Mouse (Mus musculus): ENCODE results near the gene Spred2. TPM values are rescaled to one million over a fixed set of nuclear protein-coding genes. Genes with fewer than 3 reads are reported as not detected.

The Spred2 gene
- polyA plus RNA-seq, 1 experiment from 2014 or later, result 12.3 TPM

- no peak overlapping the region for H3K9ac ChIP-seq (ENCODE audit: low read depth, low read length)
- H3K4me3 ChIP-seq (ENCODE audit: low read length), result no peak overlapping the region
- peak overlapping the region; percentile 86; the same call in 1 of the 2 replicates for H3K27ac ChIP-seq (ENCODE audit: low read depth, low read length)
- H3K4me2 ChIP-seq (replicated peaks; ENCODE audit: low read depth, low read length), result no peak overlapping the region
- no peaks in the 10 kb centered on the region for H3K9me3 ChIP-seq (ENCODE audit: control insufficient read depth, low read length)
- ATAC-seq (ENCODE audit: low FRiP score, low TSS enrichment), result no peak
- 43% methylated on average over 5 of the region's 5 CpGs for WGBS
- no peaks in the 10 kb centered on the region for H3K36me3 ChIP-seq (ENCODE audit: control insufficient read depth, insufficient read depth, low read length)
- peaks cover 82% of the 10 kb centered on the region for H3K4me1 ChIP-seq (ENCODE audit: control insufficient read depth, insufficient read depth, low read length)
- no peaks in the 10 kb centered on the region for H3K27me3 ChIP-seq (ENCODE audit: control insufficient read depth, insufficient read depth, low read length)
Observed at GRCm38 (mm10) chr11:19988224-19988623, 64.0 kb downstream of the Spred2 start.

DNA sequence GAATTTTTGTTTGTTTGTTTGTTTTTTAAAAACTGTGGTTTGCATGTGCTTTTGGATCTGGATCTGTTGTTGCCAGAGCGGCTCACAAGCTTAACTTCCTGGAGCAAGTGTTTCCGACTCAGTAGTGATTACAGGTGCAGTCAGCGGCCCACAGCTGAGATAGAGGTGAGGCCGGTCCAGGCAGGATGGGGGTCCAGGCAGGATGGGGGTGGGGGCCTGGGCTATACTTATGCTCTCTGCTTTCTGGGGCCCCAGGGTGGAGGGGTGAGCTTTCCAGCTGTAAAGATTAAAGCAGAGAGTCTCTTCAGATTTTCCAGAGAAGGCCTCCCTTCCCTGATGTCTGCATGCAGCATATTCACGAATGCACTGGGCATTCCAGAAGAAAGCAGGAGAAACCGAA is 64.5 kb downstream of the Spred2 start:
- Histone ChIP-seq H3K9ac (ENCODE audit: low read depth, low read length) (no peak overlapping the region), H3K27ac (ENCODE audit: low read depth, low read length) (peak overlapping the region; percentile 30; the same call in 1 of the 2 replicates)
- 56% methylated on average over 6 of the region's 6 CpGs for WGBS

GRCm38 (mm10) chr11:19989141-19989910 is 65.2 kb downstream of the Spred2 start:
- no peak overlapping the region for H3K4me3 ChIP-seq (ENCODE audit: low read length)
- H3K4me2 ChIP-seq (replicated peaks; ENCODE audit: low read depth, low read length), result no peak overlapping the region
- no peaks in the 10 kb centered on the region for H3K9me3 ChIP-seq (ENCODE audit: control insufficient read depth, low read length)
- H3K27me3 ChIP-seq (ENCODE audit: control insufficient read depth, insufficient read depth, low read length), result no peaks in the 10 kb centered on the region
- H3K27ac ChIP-seq (ENCODE audit: low read depth, low read length), result no peak overlapping the region; the same call in 1 of the 2 replicates
- ATAC-seq (ENCODE audit: low FRiP score, low TSS enrichment), result no peak
- H3K4me1 ChIP-seq (ENCODE audit: control insufficient read depth, insufficient read depth, low read length), result peaks cover 74% of the 10 kb centered on the region
- 79% methylated on average over 13 of the region's 13 CpGs for WGBS
- no peak overlapping the region for H3K9ac ChIP-seq (ENCODE audit: low read depth, low read length)
- no peaks in the 10 kb centered on the region for H3K36me3 ChIP-seq (ENCODE audit: control insufficient read depth, insufficient read depth, low read length)

More for the DNA sequence above, 64.5 kb downstream of the Spred2 start:
- H3K4me2 ChIP-seq (replicated peaks; ENCODE audit: low read depth, low read length), result no peak overlapping the region
- no peaks in the 10 kb centered on the region for H3K36me3 ChIP-seq (ENCODE audit: control insufficient read depth, insufficient read depth, low read length)
- no peaks in the 10 kb centered on the region for H3K27me3 ChIP-seq (ENCODE audit: control insufficient read depth, insufficient read depth, low read length)
- H3K4me3 ChIP-seq (ENCODE audit: low read length), result no peak overlapping the region
- no peaks in the 10 kb centered on the region for H3K9me3 ChIP-seq (ENCODE audit: control insufficient read depth, low read length)
- no peak; the same call in 1 of the 2 replicates for ATAC-seq (ENCODE audit: low FRiP score, low TSS enrichment)
- H3K4me1 ChIP-seq (ENCODE audit: control insufficient read depth, insufficient read depth, low read length), result peaks cover 81% of the 10 kb centered on the region

GRCm38 (mm10) chr11:19990731-19991130 is 66.6 kb downstream of the Spred2 start:
- Histone ChIP-seq H3K4me3 (ENCODE audit: low read length) (no peak overlapping the region), H3K27ac (ENCODE audit: low read depth, low read length) (no peak overlapping the region), H3K4me1 (ENCODE audit: control insufficient read depth, insufficient read depth, low read length) (peaks cover 73% of the 10 kb centered on the region), H3K36me3 (ENCODE audit: control insufficient read depth, insufficient read depth, low read length) (no peaks in the 10 kb centered on the region), H3K27me3 (ENCODE audit: control insufficient read depth, insufficient read depth, low read length) (no peaks in the 10 kb centered on the region), H3K4me2 (replicated peaks; ENCODE audit: low read depth, low read length) (no peak overlapping the region), H3K9ac (ENCODE audit: low read depth, low read length) (no peak overlapping the region), H3K9me3 (ENCODE audit: control insufficient read depth, low read length) (no peaks in the 10 kb centered on the region)
- ATAC-seq (ENCODE audit: low FRiP score, low TSS enrichment), result no peak
- 52% methylated on average over 2 of the region's 2 CpGs for WGBS

GRCm38 (mm10) chr11:19991303-19991976 is 67.3 kb downstream of the Spred2 start:
- Histone ChIP-seq H3K4me1 (ENCODE audit: control insufficient read depth, insufficient read depth, low read length) (peaks cover 66% of the 10 kb centered on the region), H3K27me3 (ENCODE audit: control insufficient read depth, insufficient read depth, low read length) (no peaks in the 10 kb centered on the region), H3K36me3 (ENCODE audit: control insufficient read depth, insufficient read depth, low read length) (no peaks in the 10 kb centered on the region), H3K9ac (ENCODE audit: low read depth, low read length) (no peak overlapping the region), H3K4me2 (replicated peaks; ENCODE audit: low read depth, low read length) (no peak overlapping the region), H3K4me3 (ENCODE audit: low read length) (no peak overlapping the region), H3K27ac (ENCODE audit: low read depth, low read length) (peak overlapping the region; percentile 61; the same call in 1 of the 2 replicates), H3K9me3 (ENCODE audit: control insufficient read depth, low read length) (no peaks in the 10 kb centered on the region)
- 48% methylated on average over 12 of the region's 12 CpGs for WGBS
- ATAC-seq (ENCODE audit: low FRiP score, low TSS enrichment), result no peak

GRCm38 (mm10) chr11:19992341-19993281 is 68.4 kb downstream of the Spred2 start:
- no peak overlapping the region for H3K9ac ChIP-seq (ENCODE audit: low read depth, low read length)
- H3K27ac ChIP-seq (ENCODE audit: low read depth, low read length), result peak overlapping the region; percentile 11; the same call in 1 of the 2 replicates
- H3K4me3 ChIP-seq (ENCODE audit: low read length), result no peak overlapping the region
- no peaks in the 10 kb centered on the region for H3K36me3 ChIP-seq (ENCODE audit: control insufficient read depth, insufficient read depth, low read length)
- H3K27me3 ChIP-seq (ENCODE audit: control insufficient read depth, insufficient read depth, low read length), result no peaks in the 10 kb centered on the region
- ATAC-seq (ENCODE audit: low FRiP score, low TSS enrichment), result no peak
- H3K4me2 ChIP-seq (replicated peaks; ENCODE audit: low read depth, low read length), result no peak overlapping the region
- H3K4me1 ChIP-seq (ENCODE audit: control insufficient read depth, insufficient read depth, low read length), result peaks cover 60% of the 10 kb centered on the region
- WGBS, result 52% methylated on average over 14 of the region's 15 CpGs
- H3K9me3 ChIP-seq (ENCODE audit: control insufficient read depth, low read length), result no peaks in the 10 kb centered on the region

DNA sequence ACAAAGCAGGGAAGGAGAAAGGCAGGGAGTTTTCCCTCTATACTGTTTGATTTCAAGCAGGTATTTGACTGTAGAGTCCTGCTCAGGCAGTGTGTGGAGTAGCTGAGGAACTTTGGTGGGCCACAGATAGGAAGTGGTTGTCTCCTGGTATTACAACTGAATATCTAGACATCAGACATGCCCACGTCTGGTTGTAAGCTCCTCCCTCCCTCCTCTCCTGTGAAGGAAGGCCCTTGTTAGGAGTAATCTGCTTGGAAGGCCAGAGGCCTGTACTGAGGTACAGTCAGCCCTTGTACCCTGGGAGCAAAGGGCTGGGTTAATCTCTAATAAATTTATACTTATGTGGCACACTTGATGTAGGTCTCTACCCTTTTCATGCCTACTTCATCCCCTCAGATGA is 69.6 kb downstream of the Spred2 start:
- Histone ChIP-seq H3K9me3 (ENCODE audit: control insufficient read depth, low read length) (no peaks in the 10 kb centered on the region), H3K9ac (ENCODE audit: low read depth, low read length) (no peak overlapping the region), H3K4me3 (ENCODE audit: low read length) (no peak overlapping the region), H3K27me3 (ENCODE audit: control insufficient read depth, insufficient read depth, low read length) (no peaks in the 10 kb centered on the region), H3K27ac (ENCODE audit: low read depth, low read length) (no peak overlapping the region), H3K36me3 (ENCODE audit: control insufficient read depth, insufficient read depth, low read length) (no peaks in the 10 kb centered on the region), H3K4me1 (ENCODE audit: control insufficient read depth, insufficient read depth, low read length) (peaks cover 56% of the 10 kb centered on the region), H3K4me2 (replicated peaks; ENCODE audit: low read depth, low read length) (no peak overlapping the region)
- ATAC-seq (ENCODE audit: low FRiP score, low TSS enrichment), result no peak
- WGBS, result 22% methylated on average over 1 of the region's 1 CpGs

DNA sequence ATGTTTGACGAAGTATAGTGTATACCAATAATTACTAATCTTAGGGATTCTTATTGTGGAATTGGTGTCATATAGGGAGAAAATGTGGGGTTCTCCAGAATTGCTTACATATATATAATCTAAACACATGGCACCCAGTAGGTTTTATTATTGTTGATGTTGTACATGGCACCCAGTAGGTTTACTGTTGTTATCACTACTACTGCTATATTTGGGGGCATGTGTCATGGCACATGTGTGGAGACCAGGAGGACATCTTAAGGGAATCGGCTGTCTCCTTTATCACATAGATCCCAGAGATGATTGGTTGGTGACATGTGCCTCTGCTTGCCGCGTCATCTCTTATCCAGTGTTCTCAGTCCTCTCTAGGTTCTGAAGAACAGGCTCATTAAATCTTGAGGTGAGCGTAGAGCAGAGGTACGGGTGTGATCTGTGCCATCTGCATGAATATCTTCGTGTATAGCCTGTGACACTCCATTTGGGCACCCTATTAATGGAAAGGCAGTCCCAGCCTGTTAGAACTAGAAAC is 70.2 kb downstream of the Spred2 start:
- Histone ChIP-seq H3K9ac (ENCODE audit: low read depth, low read length) (no peak overlapping the region), H3K4me3 (ENCODE audit: low read length) (no peak overlapping the region), H3K36me3 (ENCODE audit: control insufficient read depth, insufficient read depth, low read length) (no peaks in the 10 kb centered on the region), H3K9me3 (ENCODE audit: control insufficient read depth, low read length) (no peaks in the 10 kb centered on the region), H3K4me1 (ENCODE audit: control insufficient read depth, insufficient read depth, low read length) (peaks cover 50% of the 10 kb centered on the region), H3K27me3 (ENCODE audit: control insufficient read depth, insufficient read depth, low read length) (no peaks in the 10 kb centered on the region), H3K4me2 (replicated peaks; ENCODE audit: low read depth, low read length) (no peak overlapping the region), H3K27ac (ENCODE audit: low read depth, low read length) (no peak overlapping the region)
- WGBS, result 71% methylated on average over 7 of the region's 7 CpGs
- ATAC-seq (ENCODE audit: low FRiP score, low TSS enrichment), result no peak
